Mouse (Mus musculus): ENCODE data around the gene Spag7. TPM values are rescaled to one million over a fixed set of nuclear protein-coding genes. Genes with fewer than 3 reads are reported as not detected.

Spag7 gene
- polyA plus RNA-seq (2012; rRNA removed) = 113 and 176 TPM in 2 replicates

DNA sequence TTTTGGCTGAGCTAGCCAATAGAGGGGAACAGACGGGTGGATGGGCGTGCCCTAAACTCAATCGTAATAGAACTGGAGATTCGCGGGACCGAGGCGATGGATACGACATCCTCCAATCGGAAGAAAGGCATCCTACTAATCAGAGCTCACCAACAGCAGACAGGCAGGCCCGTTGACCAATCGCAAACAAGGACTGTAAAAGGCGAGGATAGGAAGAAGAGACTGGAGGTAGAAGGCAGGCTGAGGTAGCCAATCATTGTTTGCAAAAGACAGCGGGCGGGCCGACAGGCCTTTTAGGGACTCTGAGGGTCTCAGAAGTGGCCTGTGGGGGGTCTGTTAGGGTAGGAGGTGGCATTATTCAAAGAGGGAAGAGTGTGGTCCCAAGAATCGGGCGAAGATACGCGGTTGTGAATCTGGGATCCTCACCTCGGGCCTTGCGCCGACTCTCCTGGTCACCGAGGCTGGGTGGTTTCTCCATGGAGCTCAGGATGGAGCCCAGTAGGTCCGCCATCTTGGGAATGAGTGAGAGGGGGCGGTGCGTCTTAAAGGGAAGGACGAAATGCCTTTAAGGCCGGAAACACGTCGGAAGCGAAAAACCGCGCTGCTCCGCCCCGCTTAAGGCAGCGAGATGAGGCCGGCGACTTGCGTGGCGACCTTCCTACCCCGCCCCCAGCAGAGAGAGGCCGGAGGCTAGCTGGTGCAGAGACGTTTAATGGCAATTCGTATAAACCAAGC lies at the start of gene Spag7:
Spag7 (minus strand) TSS at position 646 of the 735 bp plus-strand sequence.

DNA sequence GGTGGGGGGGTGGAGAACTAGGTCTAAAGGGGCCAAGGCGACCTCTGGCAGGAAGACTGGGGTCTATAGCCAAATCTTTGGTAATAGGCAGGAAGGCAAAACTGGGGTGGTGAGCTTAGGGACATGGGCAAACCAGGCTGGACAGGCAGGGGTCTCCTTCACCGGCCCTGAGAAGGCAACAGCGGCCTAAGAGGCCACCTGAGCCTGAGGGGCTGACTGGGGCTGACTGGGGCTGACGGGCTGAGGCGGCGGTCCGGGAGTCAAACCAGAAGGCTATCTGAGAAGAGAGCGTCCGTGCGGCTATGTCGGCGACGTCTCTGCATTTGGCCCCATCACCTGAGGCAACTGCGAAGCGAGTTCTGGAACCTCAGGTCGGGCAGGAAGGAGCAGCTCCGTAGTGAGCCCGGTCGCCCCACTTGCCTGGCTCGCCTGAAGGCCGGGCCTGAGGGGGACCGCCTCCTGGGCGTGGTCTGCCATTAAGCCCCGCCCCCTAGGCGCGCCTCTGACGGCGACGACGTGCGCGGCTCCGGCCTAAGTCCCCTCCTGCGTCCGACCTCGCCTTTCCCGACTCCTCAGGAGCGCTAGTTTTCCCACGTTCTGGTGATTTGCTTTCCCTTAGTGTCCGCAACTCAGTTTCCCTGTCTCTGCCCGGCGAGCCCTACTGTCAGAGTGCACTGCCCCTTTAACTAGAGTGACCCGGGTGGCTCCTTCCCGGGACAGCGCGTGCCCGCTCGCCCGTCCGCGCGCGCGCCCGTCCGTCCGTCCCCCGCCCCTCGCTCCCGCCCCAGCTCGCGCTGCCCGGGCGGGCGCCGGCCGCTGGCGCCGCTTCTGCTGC lies 30.7 kb upstream of the Spag7 start, which contains the start of the genes Inca1 and Kif1c:
Inca1 (minus strand) TSS at position 434 of the 835 bp plus-strand sequence.
Kif1c (plus strand) TSS at position 827 of the 835 bp plus-strand sequence.

DNA sequence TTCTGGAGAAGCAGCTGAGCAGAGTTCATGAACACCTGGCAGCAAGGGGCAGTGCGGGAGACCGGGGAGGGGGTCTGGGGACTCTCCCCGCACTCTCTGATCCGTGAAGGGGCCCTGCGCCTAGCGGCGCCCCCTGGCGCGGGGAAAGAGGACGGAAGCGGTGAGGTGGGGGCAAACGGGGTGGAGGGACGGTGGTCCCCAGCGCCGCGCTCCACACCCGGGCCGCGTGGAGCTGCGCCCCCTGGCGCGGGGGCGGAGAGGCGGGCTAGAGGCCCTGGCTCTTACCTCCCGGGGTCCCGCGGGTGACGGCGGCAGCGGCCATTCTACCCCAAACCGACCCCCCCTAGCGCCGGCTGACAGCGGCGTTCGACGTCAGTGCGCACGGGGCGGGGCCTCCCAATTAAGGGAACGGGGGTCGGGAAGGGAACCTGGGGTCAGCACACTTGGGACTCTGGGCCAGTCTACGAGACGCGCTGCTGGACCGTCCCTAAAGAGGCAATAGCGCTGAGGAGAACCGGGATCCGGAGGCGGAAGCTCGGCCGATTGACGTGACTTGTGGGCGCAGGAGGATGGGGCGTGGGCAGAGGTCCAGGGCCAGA lies 18.5 kb upstream of the Spag7 start, which contains the start of gene Camta2:
Camta2 (minus strand) TSS at position 505 of the 599 bp plus-strand sequence.

DNA sequence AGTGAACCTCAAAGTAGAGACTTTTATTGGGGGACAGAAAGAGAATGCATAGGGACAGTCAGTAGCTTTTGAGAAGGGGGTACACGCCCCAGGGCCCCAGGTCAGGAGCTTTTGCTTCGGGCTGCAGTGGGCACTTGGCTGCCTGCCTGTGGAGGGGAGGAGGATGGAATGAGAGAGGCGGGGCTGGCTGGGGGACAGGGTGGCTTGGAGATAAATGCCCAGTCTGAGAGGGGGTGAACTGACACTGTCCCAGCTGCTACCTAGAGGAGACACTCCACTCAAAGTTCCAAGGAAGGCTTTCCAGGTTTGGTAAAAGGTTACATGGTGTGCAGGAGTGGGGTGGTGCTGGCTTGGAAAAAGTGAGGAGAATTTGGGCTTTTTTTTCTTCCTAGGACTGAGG lies 12.3 kb downstream of the Spag7 start, which contains the start of gene Eno3:
Eno3 (plus strand) TSS at position 239 of the 400 bp plus-strand sequence.

DNA sequence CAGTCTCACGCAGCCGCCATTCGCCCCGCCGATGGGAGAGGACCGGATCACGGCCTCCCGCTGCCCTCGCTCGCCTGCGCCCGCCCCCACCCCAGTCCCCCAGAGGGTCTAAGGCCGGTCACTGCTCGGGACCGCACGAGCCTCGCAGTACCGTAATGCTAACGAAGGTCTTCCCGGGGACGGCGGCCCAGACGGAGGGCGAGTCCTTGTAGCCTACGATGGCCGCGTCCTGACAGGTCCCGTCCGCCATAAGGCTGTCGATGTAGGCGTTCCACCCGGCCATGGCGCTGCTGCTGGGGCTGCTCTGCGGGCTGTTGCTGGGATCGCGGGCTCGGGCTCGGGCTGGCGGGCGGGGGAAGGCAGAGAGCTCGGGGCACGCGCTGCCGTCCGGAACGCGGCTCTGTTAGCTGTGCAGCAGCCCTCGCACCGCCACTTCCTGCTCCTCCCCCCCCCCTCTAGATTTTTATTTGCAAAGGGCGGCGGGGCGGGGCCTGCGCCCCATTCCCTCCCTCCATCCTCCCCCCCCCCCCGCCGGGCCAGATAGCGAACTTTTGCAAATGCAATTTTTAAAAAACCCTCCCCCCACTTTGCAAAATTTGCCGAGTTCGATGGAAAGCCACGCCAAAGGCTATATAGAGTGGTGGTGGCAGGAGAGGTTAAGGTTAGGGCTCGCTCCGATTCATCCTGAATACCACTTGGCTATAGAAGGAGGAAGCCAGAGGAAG lies 14.9 kb downstream of the Spag7 start, which contains the start of gene Pfn1:
Pfn1 (minus strand) TSS at position 447 of the 725 bp plus-strand sequence.

DNA sequence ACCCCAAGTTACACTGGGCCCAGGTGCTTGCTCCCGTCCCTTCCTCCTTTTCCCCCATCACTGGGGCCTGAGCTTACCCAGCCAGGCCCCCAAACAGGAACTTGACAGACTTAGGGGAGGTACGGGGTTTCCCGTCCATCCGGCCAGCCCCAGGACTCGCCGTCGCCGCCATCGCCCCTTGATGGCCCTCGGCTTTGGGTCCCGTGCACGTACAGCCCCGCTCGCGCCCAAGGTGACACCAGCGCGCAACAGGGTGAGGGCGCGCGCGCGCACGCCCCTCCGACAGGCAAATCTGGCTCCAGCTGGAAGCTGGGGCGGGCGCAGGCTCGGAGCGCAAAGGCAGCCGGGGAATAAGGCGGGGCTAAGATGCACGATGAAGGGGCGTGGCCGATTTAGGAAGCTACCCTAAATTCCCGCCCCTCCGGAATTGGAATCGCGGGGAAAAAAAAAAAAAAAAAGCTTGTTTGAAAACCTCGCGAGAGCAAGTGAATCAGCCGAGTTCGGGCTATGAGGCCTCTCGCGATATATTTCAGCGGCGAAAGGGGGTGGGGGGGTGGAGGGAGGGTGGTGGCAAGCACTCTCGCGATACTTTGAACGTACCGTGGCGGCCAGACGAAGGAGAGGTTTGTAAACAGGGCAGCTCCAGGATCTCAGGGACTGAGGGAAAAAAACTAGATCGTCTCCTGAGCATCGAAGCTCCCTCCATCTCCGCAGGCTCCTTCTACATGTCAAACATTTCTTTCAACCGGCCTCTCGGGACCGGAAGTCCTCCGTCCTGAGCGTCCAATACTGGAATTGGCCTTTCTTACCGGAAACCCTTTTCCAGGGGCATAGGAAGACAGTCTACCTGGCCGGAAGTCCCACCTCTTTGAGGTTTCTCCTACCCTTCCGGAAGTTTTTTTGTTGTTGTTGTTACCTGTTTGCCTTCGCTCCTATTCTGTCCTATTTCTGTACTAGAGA lies 22.2 kb downstream of the Spag7 start, which contains the start of the genes Rnf167 and Slc25a11:
Rnf167 (plus strand) TSS at position 545 of the 960 bp plus-strand sequence.
Slc25a11 (minus strand) TSS at position 789 of the 960 bp plus-strand sequence.

DNA sequence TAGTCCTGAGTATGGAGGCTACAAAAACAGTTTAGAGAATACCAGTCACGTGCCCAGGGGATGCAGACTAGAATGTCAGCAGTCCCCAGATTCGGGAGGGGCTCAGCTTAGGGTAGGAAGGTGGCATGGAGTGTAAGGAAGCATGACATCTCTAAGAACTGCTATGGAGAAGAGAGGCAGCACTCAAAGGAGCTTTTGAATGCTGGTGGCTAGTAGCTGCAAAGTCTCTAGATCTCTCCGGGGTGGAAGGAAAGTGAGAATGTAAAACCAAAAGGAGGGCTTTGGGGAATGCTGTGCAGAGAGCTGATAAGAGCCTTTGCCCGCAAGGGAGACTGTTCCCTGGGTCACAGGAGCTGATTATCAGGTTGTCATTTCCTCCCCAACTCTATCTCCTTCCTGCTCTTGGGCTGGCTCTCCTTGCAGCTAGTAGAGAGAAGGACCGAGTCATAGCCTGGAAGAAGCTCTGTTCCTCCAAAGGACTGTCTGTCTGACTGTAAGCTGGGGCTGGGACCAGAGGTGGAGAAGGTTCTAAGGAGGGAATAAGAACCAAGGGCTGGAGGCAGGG lies 30.4 kb downstream of the Spag7 start, which contains the start of gene Gp1ba:
Gp1ba (plus strand) TSS at position 409 of the 565 bp plus-strand sequence.

DNA sequence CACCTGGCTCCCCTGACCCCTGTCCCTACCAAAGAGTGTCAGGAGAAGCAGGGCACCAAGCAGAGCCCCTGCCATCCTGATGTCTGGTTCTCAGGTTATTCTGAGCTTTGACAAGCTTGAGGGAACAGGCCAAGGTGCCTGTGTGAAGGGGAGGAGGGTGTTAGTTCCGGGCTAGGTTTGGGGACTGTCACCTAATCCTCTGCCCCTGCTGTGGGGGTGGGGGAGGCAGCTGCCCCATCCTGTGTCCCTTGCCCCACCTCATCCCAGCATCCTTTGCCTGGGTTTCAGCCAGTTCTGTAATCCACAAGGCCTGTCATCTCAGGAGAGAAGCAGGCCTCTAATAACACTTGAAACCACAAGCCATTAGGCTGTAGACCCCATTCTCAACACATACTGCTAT lies 50.1 kb downstream of the Spag7 start, which contains the start of gene Chrne:
Chrne (minus strand) TSS at position 116 of the 400 bp plus-strand sequence.

DNA sequence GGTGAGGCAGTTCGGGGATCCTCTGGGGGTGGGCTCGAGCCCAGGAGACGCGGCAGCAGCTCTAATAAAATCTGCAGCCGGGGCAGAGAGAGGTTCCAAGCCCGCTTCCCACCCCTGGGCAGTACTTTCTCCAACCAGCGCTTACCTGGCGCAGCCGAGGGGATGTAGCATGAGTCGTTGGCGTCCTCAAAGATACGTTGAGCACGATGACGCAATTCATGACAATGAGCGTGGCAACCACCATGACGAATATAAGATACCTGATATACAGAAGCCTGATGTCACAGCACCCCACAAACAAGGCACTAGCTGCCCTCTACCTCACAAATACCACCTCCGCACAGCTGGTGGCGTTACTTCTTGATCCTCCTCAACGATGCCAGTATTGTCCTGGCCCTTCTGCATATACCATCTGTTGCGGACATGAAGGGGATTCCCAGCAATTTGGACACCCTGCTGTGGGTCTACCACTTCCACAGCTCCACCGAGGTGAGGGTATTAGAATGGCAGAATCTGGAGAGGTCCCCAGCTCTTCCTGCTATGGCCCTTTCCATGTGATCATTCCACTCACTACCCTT lies 53.6 kb downstream of the Spag7 start, which contains the start of gene 4930544D05Rik:
4930544D05Rik (plus strand) TSS at position 333 of the 578 bp plus-strand sequence.

Other genes with a start within 250 kb of the Spag7 start
- gene Arrb2, start 236.8 kb downstream of the Spag7 start, polyA plus RNA-seq (2012; rRNA removed) = 49.1 and 64.2 TPM in 2 replicates
- gene Med11, start 217.5 kb downstream of the Spag7 start, polyA plus RNA-seq (2012; rRNA removed) = 37.6 and 48.2 TPM in 2 replicates
- 0.47 and 0.52 TPM in 2 replicates for gene Zmynd15, start 210.0 kb downstream of the Spag7 start, polyA plus RNA-seq (2012; rRNA removed)
- gene Cxcl16, start 209.4 kb downstream of the Spag7 start, polyA plus RNA-seq (2012; rRNA removed) = 1.7 and 2.2 TPM in 2 replicates
- gene Tm4sf5, start 164.2 kb downstream of the Spag7 start, polyA plus RNA-seq (2012; rRNA removed) = 1.2 and 1.3 TPM in 2 replicates
- 0.22 and 0.30 TPM in 2 replicates for gene Vmo1, start 154.8 kb downstream of the Spag7 start, polyA plus RNA-seq (2012; rRNA removed)
- gene Gltpd2, start 150.2 kb downstream of the Spag7 start, polyA plus RNA-seq (2012; rRNA removed) = 0.25 and 0.60 TPM in 2 replicates
- gene Psmb6, start 144.0 kb downstream of the Spag7 start, polyA plus RNA-seq (2012; rRNA removed) = 450 and 522 TPM in 2 replicates
- not detected in 2 replicates for gene Gm40193, start 136.5 kb downstream of the Spag7 start, polyA plus RNA-seq (2012; rRNA removed)
- gene Pld2, start 129.4 kb downstream of the Spag7 start, polyA plus RNA-seq (2012; rRNA removed) = 7.3 and 9.7 TPM in 2 replicates
- gene Mink1, start 106.5 kb downstream of the Spag7 start, polyA plus RNA-seq (2012; rRNA removed) = 51.8 and 75.5 TPM in 2 replicates
- gene 4930544D05Rik, start 53.6 kb downstream of the Spag7 start, polyA plus RNA-seq (2012; rRNA removed) = not detected in 2 replicates
- not detected in 2 replicates for gene Chrne, start 50.2 kb downstream of the Spag7 start, polyA plus RNA-seq (2012; rRNA removed)
- 0.71 and 1.1 TPM in 2 replicates for gene Gp1ba, start 30.3 kb downstream of the Spag7 start, polyA plus RNA-seq (2012; rRNA removed)
- gene Rnf167, start 22.2 kb downstream of the Spag7 start, polyA plus RNA-seq (2012; rRNA removed) = 65.1 and 75.1 TPM in 2 replicates
- 97.5 and 110 TPM in 2 replicates for gene Slc25a11, start 21.9 kb downstream of the Spag7 start, polyA plus RNA-seq (2012; rRNA removed)
- 596 and 833 TPM in 2 replicates for gene Pfn1, start 14.8 kb downstream of the Spag7 start, polyA plus RNA-seq (2012; rRNA removed)
- gene Eno3, start 12.2 kb downstream of the Spag7 start, polyA plus RNA-seq (2012; rRNA removed) = 31.1 and 40.7 TPM in 2 replicates
- 12.3 TPM in 2 replicates for gene Camta2, start 18.7 kb upstream of the Spag7 start, polyA plus RNA-seq (2012; rRNA removed)
- gene Inca1, start 30.7 kb upstream of the Spag7 start, polyA plus RNA-seq (2012; rRNA removed) = 0.44 and 1.1 TPM in 2 replicates
- 28.3 and 36.8 TPM in 2 replicates for gene Kif1c, start 31.1 kb upstream of the Spag7 start, polyA plus RNA-seq (2012; rRNA removed)
- gene Zfp3, start 94.8 kb upstream of the Spag7 start, polyA plus RNA-seq (2012; rRNA removed) = 4.8 and 5.2 TPM in 2 replicates
- gene Scimp, start 143.2 kb upstream of the Spag7 start, polyA plus RNA-seq (2012; rRNA removed) = 0.05 TPM in 1 of 2 replicates, not detected in the other
- gene Rabep1, start 175.4 kb upstream of the Spag7 start, polyA plus RNA-seq (2012; rRNA removed) = 19.7 and 22.9 TPM in 2 replicates

All from central nervous system, embryonic 11.5 days (tissue).